Mouse (Mus musculus) neural tube, embryonic 13.5 days (tissue): ENCODE results near the gene Pmm2. TPM values are rescaled to one million over a fixed set of nuclear protein-coding genes. Genes with fewer than 3 reads are reported as not detected.

Experiments used
- ATAC-seq: fragments of 200-750 bp; cut with Nextera tagmentation; 2 replicates; pipeline ENCODE4 v1.8.0; 2017; ENCODE audit warnings: low read depth, mild to moderate bottlenecking, moderate TSS enrichment, moderate library complexity
- H3K27ac ChIP-seq: fragments of 300-500 bp; sonication (generic); replicated peaks from 2 replicates; pipeline ENCODE4 v1.5.1; 2015; ENCODE audit warnings: moderate library complexity, mild to moderate bottlenecking, inconsistent platforms
- H3K27me3 ChIP-seq: fragments of 300-500 bp; sonication (generic); 2 replicates; pipeline ENCODE4 v1.6.1; 2015; ENCODE audit warnings: mild to moderate bottlenecking, inconsistent platforms
- H3K36me3 ChIP-seq: fragments of 300-500 bp; sonication (generic); 2 replicates; pipeline ENCODE4 v1.6.1; 2015; ENCODE audit warnings: mild to moderate bottlenecking, inconsistent platforms
- H3K4me1 ChIP-seq: fragments of 300-500 bp; sonication (generic); replicated peaks from 2 replicates; pipeline ENCODE4 v1.6.1; 2015; ENCODE audit warnings: inconsistent platforms
- H3K4me2 ChIP-seq: fragments of 300-500 bp; sonication (generic); 2 replicates; pipeline ENCODE4 v1.6.1; 2015; ENCODE audit warnings: inconsistent platforms, mild to moderate bottlenecking, moderate library complexity
- H3K4me3 ChIP-seq: fragments of 300-500 bp; sonication (generic); 2 replicates; pipeline ENCODE4 v1.5.1; 2015; ENCODE audit warnings: mild to moderate bottlenecking, inconsistent platforms
- H3K9ac ChIP-seq: fragments of 300-500 bp; sonication (generic); 2 replicates; pipeline ENCODE4 v1.6.1; 2015; ENCODE audit warnings: moderate library complexity, mild to moderate bottlenecking, inconsistent platforms
- H3K9me3 ChIP-seq: fragments of 300-500 bp; sonication (generic); 2 replicates; pipeline ENCODE4 v1.6.1; 2016; ENCODE audit warnings: inconsistent platforms
- WGBS: fragments of 180-500 bp; shearing (Covaris S2); methylation state at CpG from one replicate; pipeline ENCODE4 v1.1.7; 2015; 5-methylcytosine and 5-hydroxymethylcytosine counted together
- polyA plus RNA-seq: library from polyadenylated mRNA; unstranded; fragments of >200 nt; fragmentation: Nextera tagmentation; extraction: Ambion mirVana; gene quantifications from 2 replicates; pipeline ENCODE4 v1.2.1, GENCODE M21; 2015

The Pmm2 gene
- polyA plus RNA-seq, 1 experiment from 2014 or later: 37.0 TPM

DNA sequence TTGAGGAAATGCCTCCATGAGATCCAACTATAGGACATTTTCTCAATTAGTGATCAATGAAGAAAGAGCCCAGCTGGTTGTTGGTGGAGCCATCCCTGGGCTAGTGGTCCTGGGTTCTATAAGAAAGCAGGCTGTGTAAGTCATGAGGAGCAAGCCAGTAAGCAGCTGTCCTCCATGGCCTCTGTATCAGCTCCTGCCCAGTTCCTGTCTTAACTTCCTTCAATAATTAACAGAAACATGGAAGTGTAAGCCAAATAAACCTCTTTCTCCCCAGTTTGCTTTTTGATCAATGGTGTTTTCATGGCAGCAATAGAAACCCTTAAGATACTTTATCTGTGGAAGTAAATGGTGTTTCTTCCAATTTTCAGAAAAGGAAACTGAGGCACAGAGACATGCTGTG, 35.3 kb downstream of the Pmm2 start:
- peaks cover 8% of the 10 kb centered on the region; the same call in 1 of the 2 replicates for H3K27me3 ChIP-seq
- peaks cover 40% of the 10 kb centered on the region for H3K4me1 ChIP-seq
- H3K36me3 ChIP-seq: no peaks in the 10 kb centered on the region
- H3K27ac ChIP-seq: no peak overlapping the region
- peak overlapping the region; percentile 93 for H3K4me3 ChIP-seq
- H3K4me2 ChIP-seq: peak overlapping the region; percentile 96
- no peaks in the 10 kb centered on the region for H3K9me3 ChIP-seq
- no peak overlapping the region for H3K9ac ChIP-seq
- ATAC-seq: no peak

DNA sequence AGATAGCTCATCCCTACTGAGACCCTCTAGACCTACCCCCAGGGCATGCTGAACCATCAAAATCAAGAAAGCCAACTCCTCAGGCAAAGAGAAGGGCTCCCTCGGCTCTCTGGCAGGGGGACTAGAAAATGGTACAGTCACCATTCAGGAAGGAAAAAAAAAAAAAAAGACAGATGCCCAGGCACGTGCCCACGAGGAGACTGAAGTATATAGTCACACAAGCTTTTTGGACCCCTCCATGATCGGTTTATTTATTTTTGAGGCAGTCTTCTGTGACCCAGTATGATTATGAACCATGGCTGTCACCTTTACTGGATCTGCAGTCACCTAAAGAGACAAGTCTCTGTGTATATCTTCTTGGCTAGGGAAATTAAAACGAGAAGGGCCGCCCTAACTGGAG, 35.9 kb downstream of the Pmm2 start:
- peaks cover 35% of the 10 kb centered on the region for H3K4me1 ChIP-seq
- no peak overlapping the region for H3K4me2 ChIP-seq
- H3K27me3 ChIP-seq: peaks cover 8% of the 10 kb centered on the region; the same call in 1 of the 2 replicates
- no peaks in the 10 kb centered on the region for H3K36me3 ChIP-seq
- no peak overlapping the region for H3K9ac ChIP-seq
- WGBS: 76% methylated on average over 6 of the region's 6 CpGs
- H3K9me3 ChIP-seq: no peaks in the 10 kb centered on the region
- no peak overlapping the region for H3K4me3 ChIP-seq
- no peak for ATAC-seq
- no peak overlapping the region for H3K27ac ChIP-seq

- ATAC-seq: no peak
- H3K4me2 ChIP-seq: no peak overlapping the region
- H3K27me3 ChIP-seq: peaks cover 8% of the 10 kb centered on the region; the same call in 1 of the 2 replicates
- no peak overlapping the region for H3K27ac ChIP-seq
- no peak overlapping the region for H3K9ac ChIP-seq
- H3K9me3 ChIP-seq: no peaks in the 10 kb centered on the region
- H3K36me3 ChIP-seq: no peaks in the 10 kb centered on the region
- 1% methylated on average over 8 of the region's 8 CpGs for WGBS
- H3K4me1 ChIP-seq: peaks cover 27% of the 10 kb centered on the region
- H3K4me3 ChIP-seq: no peak overlapping the region
Observed at GRCm38 (mm10) chr16:8674165-8674564, 36.7 kb downstream of the Pmm2 start.

DNA sequence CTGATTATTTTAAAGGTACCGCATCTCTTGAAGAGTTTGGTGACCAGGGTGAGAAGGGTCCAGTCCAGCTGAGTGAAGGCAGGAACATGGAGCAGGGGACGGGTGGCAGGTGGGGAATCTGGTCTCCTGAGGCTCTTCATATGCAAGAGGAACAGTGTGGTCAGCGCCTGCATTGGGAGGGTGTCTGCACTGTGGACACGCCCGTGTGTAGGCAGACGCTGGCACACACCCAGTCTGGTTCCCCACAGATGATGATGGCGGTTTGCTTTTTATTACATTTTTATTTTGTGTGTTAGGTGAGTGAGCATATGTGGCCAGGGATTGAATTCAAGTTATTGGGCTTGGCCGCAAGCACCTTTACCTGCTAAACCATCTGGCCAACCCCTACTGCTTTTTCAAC, 38.1 kb downstream of the Pmm2 start:
- WGBS: 83% methylated on average over 8 of the region's 8 CpGs
- H3K36me3 ChIP-seq: 0 out of 2 replicates have a peak, but pooled peaks cover 4% of the 10 kb centered on the region
- H3K4me3 ChIP-seq: no peak overlapping the region
- no peak overlapping the region for H3K27ac ChIP-seq
- no peak for ATAC-seq
- H3K4me1 ChIP-seq: peaks cover 13% of the 10 kb centered on the region
- H3K9me3 ChIP-seq: no peaks in the 10 kb centered on the region
- peaks cover 8% of the 10 kb centered on the region; the same call in 1 of the 2 replicates for H3K27me3 ChIP-seq
- H3K4me2 ChIP-seq: no peak overlapping the region
- H3K9ac ChIP-seq: no peak overlapping the region

DNA sequence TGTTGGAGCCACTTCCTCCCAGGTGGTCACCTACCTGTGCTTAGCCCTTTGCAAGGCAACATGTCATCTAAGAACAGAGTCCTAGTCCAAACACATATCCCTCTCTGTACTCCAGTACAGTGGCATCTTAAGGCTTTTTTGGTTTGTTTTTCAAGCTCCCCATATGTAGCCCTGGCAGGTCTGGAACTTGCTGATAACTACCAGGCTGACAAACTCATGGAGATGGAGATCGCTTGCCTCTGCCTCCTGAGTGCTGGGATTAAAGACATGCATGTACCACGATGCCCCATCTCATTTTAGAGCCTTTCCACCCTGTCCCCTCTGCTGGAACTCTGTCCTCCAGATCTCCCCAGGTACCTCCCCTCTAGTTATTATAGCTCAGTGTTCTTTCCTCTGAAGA, 38.8 kb downstream of the Pmm2 start:
- Histone ChIP-seq H3K4me2 (no peak overlapping the region), H3K9ac (no peak overlapping the region), H3K9me3 (no peaks in the 10 kb centered on the region), H3K27ac (no peak overlapping the region), H3K4me3 (no peak overlapping the region), H3K4me1 (peaks cover 6% of the 10 kb centered on the region; the same call in 1 of the 2 replicates), H3K27me3 (peaks cover 8% of the 10 kb centered on the region; the same call in 1 of the 2 replicates), H3K36me3 (0 out of 2 replicates have a peak, but pooled peaks cover 5% of the 10 kb centered on the region)
- 75% methylated on average over 2 of the region's 2 CpGs for WGBS
- ATAC-seq: no peak

DNA sequence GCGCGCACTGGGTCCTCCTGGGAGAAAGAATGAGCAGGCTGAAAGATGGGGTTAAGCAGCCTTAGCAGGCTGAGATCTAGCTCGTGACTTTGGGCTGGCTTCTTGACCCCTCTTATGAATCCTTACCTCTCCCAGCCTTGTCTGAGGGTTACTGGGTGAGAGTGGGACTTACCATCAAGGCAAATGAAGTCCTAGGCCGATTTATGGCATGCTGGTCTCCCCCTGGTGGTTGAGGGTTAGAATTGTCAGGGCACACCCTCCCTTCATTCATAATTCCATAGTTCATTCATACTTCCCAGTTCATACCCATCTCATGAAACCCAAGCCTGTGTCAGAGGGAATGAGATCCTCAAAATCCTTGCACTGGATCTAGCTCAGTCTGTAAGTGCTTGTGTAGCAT, 39.3 kb downstream of the Pmm2 start:
- ATAC-seq: no peak
- 51% methylated on average over 4 of the region's 4 CpGs for WGBS
- H3K9me3 ChIP-seq: no peaks in the 10 kb centered on the region
- H3K9ac ChIP-seq: no peak overlapping the region
- peaks cover 8% of the 10 kb centered on the region; the same call in 1 of the 2 replicates for H3K27me3 ChIP-seq
- no peak overlapping the region for H3K27ac ChIP-seq
- peaks cover 6% of the 10 kb centered on the region; the same call in 1 of the 2 replicates for H3K4me1 ChIP-seq
- H3K36me3 ChIP-seq: 0 out of 2 replicates have a peak, but pooled peaks cover 5% of the 10 kb centered on the region
- H3K4me3 ChIP-seq: no peak overlapping the region
- no peak overlapping the region for H3K4me2 ChIP-seq

DNA sequence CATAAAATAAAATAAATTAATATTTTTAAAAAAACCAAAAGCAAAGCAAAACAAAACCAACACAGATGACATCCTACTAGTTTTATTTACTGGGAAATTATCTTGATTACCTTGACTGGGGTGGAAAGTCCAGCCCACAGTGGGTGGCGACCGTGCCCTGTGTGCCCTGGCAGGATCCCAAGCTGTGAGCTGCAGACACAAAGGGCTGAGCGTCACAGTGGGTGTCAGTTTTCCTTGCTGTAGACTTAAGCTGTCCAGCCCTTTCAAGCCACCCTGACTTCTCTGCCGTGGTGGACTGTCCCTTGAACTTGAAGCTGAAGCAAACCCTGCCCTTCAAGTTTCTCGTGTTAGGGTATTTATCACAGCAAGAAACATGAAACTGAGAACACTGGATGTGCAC, 40.6 kb downstream of the Pmm2 start:
- Histone ChIP-seq H3K4me2 (no peak overlapping the region), H3K4me1 (0 out of 2 replicates have a peak, but pooled peaks cover under 1% of the 10 kb centered on the region), H3K27me3 (peaks cover 7% of the 10 kb centered on the region; the same call in 1 of the 2 replicates), H3K27ac (no peak overlapping the region), H3K9ac (no peak overlapping the region), H3K9me3 (no peaks in the 10 kb centered on the region), H3K36me3 (0 out of 2 replicates have a peak, but pooled peaks cover 10% of the 10 kb centered on the region), H3K4me3 (no peak overlapping the region)
- ATAC-seq: no peak
- 50% methylated on average over 5 of the region's 5 CpGs for WGBS

DNA sequence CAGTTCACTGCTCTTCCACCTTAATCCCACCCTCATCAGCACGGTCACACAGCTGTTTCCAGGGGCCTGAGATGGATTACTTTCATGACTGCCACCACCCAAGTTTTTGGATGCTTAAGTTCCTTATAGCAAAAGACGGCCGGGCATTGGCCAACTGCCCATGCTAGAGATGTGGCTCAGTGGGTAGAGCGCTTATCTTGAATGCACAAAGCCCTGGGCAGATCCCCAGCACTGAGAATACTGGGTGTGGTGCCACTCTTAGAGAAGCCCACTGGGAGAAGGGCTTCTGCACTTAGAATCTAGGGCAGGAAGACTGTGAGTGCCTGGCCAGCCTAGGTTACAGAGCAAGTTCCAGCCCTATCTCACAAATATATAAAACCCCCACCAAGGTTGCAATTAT, 41.2 kb downstream of the Pmm2 start:
- no peak overlapping the region for H3K4me3 ChIP-seq
- H3K27me3 ChIP-seq: peaks cover under 1% of the 10 kb centered on the region; the same call in 1 of the 2 replicates
- H3K9me3 ChIP-seq: no peaks in the 10 kb centered on the region
- H3K4me1 ChIP-seq: no peaks in the 10 kb centered on the region
- ATAC-seq: no peak
- H3K36me3 ChIP-seq: 0 out of 2 replicates have a peak, but pooled peaks cover 10% of the 10 kb centered on the region
- H3K4me2 ChIP-seq: no peak overlapping the region
- no peak overlapping the region for H3K9ac ChIP-seq
- WGBS: 88% methylated on average over 4 of the region's 4 CpGs
- no peak overlapping the region for H3K27ac ChIP-seq

DNA sequence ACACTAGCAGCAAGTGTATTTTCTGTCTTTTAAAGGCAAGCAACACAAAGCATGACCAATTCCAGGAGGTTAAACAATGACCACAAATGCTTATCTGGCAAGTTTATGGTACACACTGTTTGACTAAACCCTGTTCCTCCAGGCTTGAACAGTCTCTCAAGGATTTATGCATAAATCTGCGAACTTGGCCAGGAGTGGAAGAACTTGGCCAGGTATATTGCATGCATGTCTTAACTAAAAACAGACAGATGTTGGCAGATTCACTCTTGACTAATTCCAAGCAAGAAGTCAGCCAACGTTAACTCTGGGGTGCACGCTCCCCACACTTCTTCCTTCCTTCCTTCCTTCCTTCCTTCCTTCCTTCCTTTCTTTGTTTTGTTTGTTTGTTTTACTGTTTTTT, 42.3 kb downstream of the Pmm2 start:
- Histone ChIP-seq H3K9me3 (no peaks in the 10 kb centered on the region), H3K27me3 (no peaks in the 10 kb centered on the region), H3K9ac (no peak overlapping the region), H3K4me2 (no peak overlapping the region), H3K27ac (no peak overlapping the region), H3K4me1 (no peaks in the 10 kb centered on the region), H3K36me3 (peaks cover 19% of the 10 kb centered on the region; the same call in 1 of the 2 replicates), H3K4me3 (no peak overlapping the region)
- ATAC-seq: no peak
- 88% methylated on average over 3 of the region's 3 CpGs for WGBS

DNA sequence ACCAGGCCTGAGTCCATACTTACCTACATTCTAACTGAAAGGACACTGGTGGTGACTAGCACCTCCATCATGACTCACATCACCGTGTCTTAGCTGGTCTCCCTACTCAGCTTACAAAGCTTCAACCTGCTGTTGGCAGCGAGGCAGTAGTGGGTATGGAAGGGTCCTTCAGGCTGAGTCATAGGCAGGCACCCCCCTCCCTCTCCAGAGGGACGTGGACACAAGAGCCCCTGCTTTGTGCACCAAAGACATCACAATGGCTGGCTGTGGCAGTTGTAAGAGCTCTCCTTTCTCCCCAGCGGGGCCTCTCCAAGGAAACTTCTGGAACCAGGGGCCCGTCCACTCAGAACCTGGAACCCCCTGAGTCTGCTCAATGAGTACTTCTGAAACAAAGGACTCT, 43.0 kb downstream of the Pmm2 start, which contains the start of gene Gm5767:
Gene Gm5767 (plus strand): TSS at position 301 of the 400 bp plus-strand sequence.
- no peak within 1 kb of the TSS for H3K9ac ChIP-seq
- peaks cover 26% of the 10 kb centered on the region; the same call in 1 of the 2 replicates for H3K36me3 ChIP-seq
- no peak within 1 kb of the TSS for H3K27ac ChIP-seq
- H3K4me2 ChIP-seq: no peak within 1 kb of the TSS
- 82% methylated on average over 5 of the region's 5 CpGs for WGBS
- no peaks in the 10 kb centered on the region for H3K4me1 ChIP-seq
- no peaks in the 10 kb centered on the region for H3K9me3 ChIP-seq
- no peak for ATAC-seq
- no peaks in the 10 kb centered on the region for H3K27me3 ChIP-seq
- no peak within 1 kb of the TSS for H3K4me3 ChIP-seq

- no peak for ATAC-seq
- no peak overlapping the region for H3K4me3 ChIP-seq
Observed at GRCm38 (mm10) chr16:8685087-8685486, 47.6 kb downstream of the Pmm2 start.

GRCm38 (mm10) chr16:8686121-8686870, 48.8 kb downstream of the Pmm2 start:
- Histone ChIP-seq H3K4me3 (no peak overlapping the region), H3K27ac (no peak overlapping the region), H3K36me3 (peaks cover 64% of the 10 kb centered on the region), H3K9ac (no peak overlapping the region), H3K27me3 (no peaks in the 10 kb centered on the region), H3K4me1 (no peaks in the 10 kb centered on the region), H3K4me2 (no peak overlapping the region), H3K9me3 (no peaks in the 10 kb centered on the region)
- WGBS: 70% methylated on average over 7 of the region's 7 CpGs
- ATAC-seq: peak; percentile 57; the same call in 1 of the 2 replicates

More at GRCm38 (mm10) chr16:8685087-8685486, 47.6 kb downstream of the Pmm2 start:
- Histone ChIP-seq H3K36me3 (peaks cover 56% of the 10 kb centered on the region), H3K4me2 (no peak overlapping the region), H3K9me3 (no peaks in the 10 kb centered on the region), H3K9ac (no peak overlapping the region), H3K27ac (no peak overlapping the region), H3K27me3 (no peaks in the 10 kb centered on the region), H3K4me1 (no peaks in the 10 kb centered on the region)
- 81% methylated on average over 4 of the region's 4 CpGs for WGBS
